Mouse (Mus musculus): ENCODE measurements around the gene Rbm4.

The Rbm4 gene

GRCm38 (mm10) chr19:4741482-4741881, 52.2 kb downstream of the Rbm4 start:
- DNase-seq (ENCODE audit: low spot score in 2 of 2), result no peak

- DNase-seq (ENCODE audit: low spot score in 2 of 2), result no peak
These were observed 53.9 kb downstream of the Rbm4 start for GRCm38 (mm10) chr19:4739762-4740161.

GRCm38 (mm10) chr19:4739053-4739452, 54.6 kb downstream of the Rbm4 start:
- DNase-seq (ENCODE audit: low spot score in 2 of 2), result no peak

GRCm38 (mm10) chr19:4737866-4738265, 55.8 kb downstream of the Rbm4 start:
- no peak for DNase-seq (ENCODE audit: low spot score in 2 of 2)
